Comparison of ENCODE assay signal across 8 mouse cellular contexts in genomic region chr19:47731071-47731881, GRCm38 (mm10). TPM values are rescaled to one million over a fixed set of nuclear protein-coding genes. Genes with fewer than 3 reads are reported as not detected.
DNase-seq lines count a peak whose midpoint lies in the region; ATAC-seq lines count a peak whose summit lies in the region.

Sfr1 (plus strand) TSS chr19:47731682.

- 1% methylated on average over 68 of the region's 72 CpGs for WGBS in hindbrain, embryonic 12.5 days

- peak within 1 kb of the TSS; percentile 90 for H3K9ac ChIP-seq in hindbrain, embryonic 12.5 days

- DNase-seq in NIH3T3 (ENCODE audit: low read depth) = peak; percentile 100
- peak; percentile 99 to 100 for DNase-seq in cerebellum, postnatal 10 days
- DNase-seq in frontal cortex, postnatal 10 days (ENCODE audit: low spot score in 2 of 2) = peak; percentile 99
- DNase-seq in layer of hippocampus, postnatal 14 days (ENCODE audit: low spot score in 2 of 2) = peak; percentile 99
- DNase-seq in lung, postnatal 14 days = peak; percentile 99
- DNase-seq in retina, adult 2 months (ENCODE audit: low read depth, low spot score) = peak; percentile 93
- peak; percentile 99 to 100 for DNase-seq in thymus, postnatal 36 days

- H3K9me3 ChIP-seq in hindbrain, embryonic 12.5 days (replicated peaks) = no peaks in the 10 kb centered on the region

- ATAC-seq in hindbrain, embryonic 12.5 days (ENCODE audit: low FRiP score) = peak; percentile 98

- 0 out of 2 replicates have a peak, but pooled peaks cover 12% of the 10 kb centered on the region for H3K4me1 ChIP-seq in hindbrain, embryonic 12.5 days

- no peaks in the 10 kb centered on the region for H3K27me3 ChIP-seq in hindbrain, embryonic 12.5 days

- H3K27ac ChIP-seq in hindbrain, embryonic 12.5 days = peak within 1 kb of the TSS; percentile 96

- H3K36me3 ChIP-seq in hindbrain, embryonic 12.5 days = peaks cover 33% of the 10 kb centered on the region

- H3K4me3 ChIP-seq in hindbrain, embryonic 12.5 days = peak within 1 kb of the TSS; percentile 74

- H3K4me2 ChIP-seq in hindbrain, embryonic 12.5 days (replicated peaks) = peak within 1 kb of the TSS; percentile 80

RNA-seq across cellular contexts. Expression of gene Sfr1, which starts in this region (rescaled TPM):
- polyA plus RNA-seq in hindbrain, embryonic 12.5 days (2016; fragmentation: Nextera tagmentation; extraction: Ambion mirVana) = 249 and 263 TPM in 2 replicates
- total RNA-seq in layer of hippocampus, postnatal 14 days (2021) = 100 to 1,000 TPM in 1 of 2 experiments, 10 to 100 TPM in 1; 98.3 to 110 TPM

Comparison
In these comparisons a context has a peak if more than half of its experiments do, and no peak if none do; other contexts are left out.
1. Peak in every context shown above with its lines: DNase-seq, ATAC-seq, H3K4me3 ChIP-seq and H3K27ac ChIP-seq.